Mouse (Mus musculus) left cerebral cortex, postnatal 36 days (tissue): ENCODE results near the gene Pabpn1l. TPM values are rescaled to one million over a fixed set of nuclear protein-coding genes. Genes with fewer than 3 reads are reported as not detected.
"Not testable (repeated sequence)": the region's sequence is repeated elsewhere in the genome, so short reads cannot be mapped to it uniquely, and the experiment has no call there.

Experiments used
- DNase-seq, 2 experiments: peaks; one replicate each; pipeline ENCODE4 v3.0.0; 2021 to 2022; ENCODE audit warnings: low spot score in 2 of 2, mixed read lengths in 1 of 2
- intact Hi-C: fragments of 180-260 bp; cut with DNase I; formaldehyde crosslinking; loops from one replicate; pipeline ENCODE4 v1.15.1; 2025
- total RNA-seq, 2 experiments: library from RNA; stranded (reverse); gene quantifications; 2 replicates each; pipeline ENCODE4 v1.2.3; 2021

Pabpn1l gene
- total RNA-seq, 2 experiments from 2014 or later = not detected

DNA sequence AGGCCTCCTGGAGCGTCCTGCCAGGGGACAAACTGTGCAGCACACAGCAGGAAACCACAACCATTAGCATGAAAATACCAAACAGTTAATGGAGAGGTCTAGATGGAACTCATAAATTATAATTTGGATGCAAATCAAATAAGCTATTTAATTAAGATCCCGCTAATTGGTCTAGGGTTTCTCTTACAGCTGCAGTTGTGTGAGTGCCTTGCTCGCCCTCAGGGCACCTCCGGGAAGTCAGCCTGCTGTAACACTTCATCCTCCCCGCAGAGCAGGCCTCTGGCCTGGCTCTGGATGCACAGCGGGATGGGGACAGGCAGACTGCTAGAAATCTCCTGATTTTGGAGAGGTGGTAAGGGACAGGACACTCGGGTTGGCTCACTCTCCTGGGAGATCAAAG, 36.4 kb downstream of the Pabpn1l start:
- intact Hi-C loops = no loop called here

DNA sequence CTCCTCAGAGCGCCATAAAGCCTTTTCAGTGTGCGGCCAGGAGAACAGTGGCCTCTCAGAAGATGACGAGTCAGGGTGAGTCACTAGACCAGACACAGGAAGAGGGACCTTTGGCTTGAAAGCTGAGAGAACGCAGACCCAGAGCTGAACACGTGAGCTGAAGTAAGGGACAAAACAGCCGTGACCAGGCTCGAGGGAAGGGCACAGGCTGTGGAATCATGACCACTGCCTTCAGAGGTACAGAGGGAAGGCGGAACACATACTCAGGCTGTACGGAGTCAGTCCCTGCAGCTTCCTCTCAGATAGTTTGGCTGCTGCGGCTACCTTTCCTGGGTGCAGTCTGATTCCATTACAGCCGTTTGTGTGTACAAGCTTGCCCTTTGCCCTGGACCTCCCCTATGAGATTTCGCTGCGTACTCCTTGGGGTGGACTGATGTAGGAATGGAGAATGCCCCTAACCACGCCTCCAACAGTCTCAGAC, 37.1 kb downstream of the Pabpn1l start:
- intact Hi-C loops = no loop called here
- no peak for DNase-seq

More for the DNA sequence above, 36.4 kb downstream of the Pabpn1l start:
- no peak for DNase-seq

DNA sequence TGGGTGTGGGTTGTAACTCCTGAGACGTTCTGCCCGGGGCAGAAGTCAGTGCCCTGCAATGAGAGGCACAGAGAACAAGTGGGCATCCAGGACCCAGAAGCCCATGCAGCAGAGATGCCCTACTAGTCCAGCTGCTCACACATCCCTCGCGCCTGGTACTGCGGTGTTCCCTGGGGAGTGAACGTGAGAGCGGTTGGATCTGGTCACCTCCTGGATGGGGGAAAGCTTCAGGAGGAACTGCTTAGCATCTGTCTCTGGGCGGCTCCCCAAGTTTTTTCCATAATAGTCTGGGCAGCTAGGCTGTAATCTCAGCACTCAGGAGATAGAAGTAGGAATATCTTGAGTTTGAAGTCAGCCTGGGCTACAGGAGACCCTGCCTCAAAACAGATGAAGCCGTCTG, 37.6 kb downstream of the Pabpn1l start:
- intact Hi-C loops = no loop called here
- DNase-seq = no peak

DNA sequence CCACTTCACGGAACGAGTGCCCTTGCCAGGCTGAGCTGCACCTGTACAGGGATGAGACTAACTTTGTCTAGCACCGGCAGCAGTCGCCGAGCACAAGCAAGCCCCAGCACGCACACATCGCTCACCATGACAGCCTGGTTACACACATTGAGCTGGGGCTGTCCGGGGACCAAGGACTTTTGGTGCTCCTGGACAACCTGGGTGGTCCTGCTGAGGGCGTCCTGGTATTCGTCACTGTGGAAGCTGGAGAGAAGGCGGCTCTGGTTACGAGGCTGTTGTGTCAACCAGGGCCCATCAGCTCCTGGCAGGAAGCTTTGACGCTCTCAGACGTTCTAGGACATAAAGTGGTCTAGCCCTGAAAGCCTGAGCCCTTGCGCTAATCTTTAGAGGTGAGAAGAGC, 41.6 kb downstream of the Pabpn1l start:
- intact Hi-C loops = no loop called here
- DNase-seq = no peak

DNA sequence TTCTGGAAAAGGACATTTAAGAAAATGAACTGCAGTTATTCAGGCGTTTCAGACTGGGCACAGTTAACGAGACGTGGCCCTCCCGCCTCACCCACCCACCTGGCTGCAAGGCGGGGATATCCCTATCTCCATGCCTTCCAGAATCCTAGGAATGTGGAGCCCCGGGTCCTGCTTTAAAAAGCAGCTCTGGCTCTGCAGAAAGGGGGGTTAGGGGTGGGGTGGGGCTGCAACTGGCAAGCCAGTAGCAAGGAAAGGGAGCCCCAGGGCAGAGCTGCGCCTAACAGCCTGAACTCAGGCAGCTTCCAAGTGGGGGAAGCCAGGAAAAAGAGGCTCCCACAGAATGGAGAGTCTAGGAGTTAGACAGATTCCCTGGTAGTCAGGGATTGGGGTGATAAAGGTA, 43.3 kb downstream of the Pabpn1l start:
- intact Hi-C loops = no loop called here
- DNase-seq = no peak

DNA sequence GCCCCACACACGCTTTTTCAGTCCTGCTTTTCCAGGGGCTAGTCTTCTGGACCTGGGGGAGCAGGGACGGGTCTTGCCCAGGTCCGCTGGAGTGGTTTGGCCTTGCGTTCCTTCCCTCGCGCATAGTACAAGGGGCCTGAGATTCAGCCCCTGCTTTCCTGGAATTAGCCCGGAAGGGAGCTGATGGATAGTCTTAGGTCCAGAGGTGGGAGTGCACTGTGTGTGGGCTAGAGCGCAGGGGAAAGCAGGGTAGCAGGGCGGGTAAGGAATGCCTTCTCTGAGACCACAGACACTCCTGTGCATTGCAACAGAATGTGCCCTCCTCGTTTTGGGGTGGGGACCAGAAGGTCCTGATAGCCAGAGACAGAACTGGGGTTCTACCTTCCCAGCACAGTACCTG, 45.4 kb downstream of the Pabpn1l start:
- no peak for DNase-seq
- intact Hi-C loops = no loop called here

DNA sequence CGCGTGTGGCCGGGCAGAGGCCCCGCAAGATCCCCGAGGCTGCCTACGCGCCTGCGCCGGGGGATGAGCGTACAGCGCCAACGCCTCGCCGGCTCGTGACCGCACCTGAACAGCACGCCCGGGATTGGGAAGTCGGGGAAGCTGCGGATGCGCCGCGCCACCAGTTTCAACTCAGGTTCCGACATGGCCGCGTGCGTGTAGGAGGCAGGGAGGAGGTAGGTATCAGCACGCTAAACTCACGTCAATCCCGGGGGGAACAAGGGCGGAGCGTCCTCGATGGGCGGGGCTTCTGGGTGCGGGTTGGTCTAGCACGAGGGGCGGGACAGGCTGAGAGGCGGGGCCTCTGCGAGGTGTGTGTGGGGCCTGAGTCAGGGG, 45.9 kb downstream of the Pabpn1l start, which contains the start of gene Aprt:
TSS of gene Aprt (minus strand) at position 262 of the 375 bp plus-strand sequence.
- intact Hi-C loops = no loop called here
- peak; percentile 91 for DNase-seq

DNA sequence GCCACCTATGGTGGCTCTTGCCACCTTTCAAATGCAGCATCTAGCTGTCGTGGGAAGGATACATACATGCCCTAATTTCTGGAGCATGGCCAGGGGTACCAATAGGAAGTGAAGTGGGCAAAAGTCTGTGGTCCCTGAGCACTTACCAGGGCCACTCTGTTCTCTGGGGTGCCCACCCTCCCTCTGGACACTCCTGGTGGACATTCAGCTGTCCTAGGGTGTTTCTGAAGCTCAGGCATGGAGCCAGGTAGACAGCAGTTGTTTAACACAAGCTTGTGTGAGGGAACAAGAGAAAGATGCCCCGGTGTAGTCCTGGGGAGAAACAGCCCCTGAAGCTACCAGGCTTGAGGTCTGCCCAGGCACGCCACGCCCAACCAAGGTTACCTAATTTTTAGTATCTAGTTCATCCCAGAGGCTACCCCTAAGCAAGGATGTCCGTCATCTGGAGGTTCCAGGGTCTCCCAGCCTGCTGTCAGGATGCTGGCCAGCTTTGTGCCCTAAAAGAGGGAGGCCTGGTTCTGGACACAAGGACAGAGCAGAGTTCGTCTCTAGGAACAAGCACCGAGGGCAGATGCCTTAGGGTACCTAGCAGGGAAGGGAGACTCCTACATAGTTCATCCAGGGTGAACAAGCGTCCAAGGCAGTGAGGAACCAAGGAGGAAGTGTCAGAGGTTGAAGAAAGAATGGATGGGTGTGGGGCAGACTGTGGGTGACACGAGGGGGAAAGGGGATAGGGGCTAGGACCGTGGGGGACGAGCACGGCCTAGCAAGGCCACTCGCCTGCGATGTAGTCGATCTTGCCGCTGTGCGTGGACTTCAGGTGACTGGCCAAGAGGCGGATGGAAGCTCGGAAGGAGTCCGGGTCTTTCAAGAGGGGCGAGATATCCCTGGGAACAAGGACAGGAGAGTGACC, 46.5 kb downstream of the Pabpn1l start:
- intact Hi-C loops = no loop called here
- no peak for DNase-seq

DNA sequence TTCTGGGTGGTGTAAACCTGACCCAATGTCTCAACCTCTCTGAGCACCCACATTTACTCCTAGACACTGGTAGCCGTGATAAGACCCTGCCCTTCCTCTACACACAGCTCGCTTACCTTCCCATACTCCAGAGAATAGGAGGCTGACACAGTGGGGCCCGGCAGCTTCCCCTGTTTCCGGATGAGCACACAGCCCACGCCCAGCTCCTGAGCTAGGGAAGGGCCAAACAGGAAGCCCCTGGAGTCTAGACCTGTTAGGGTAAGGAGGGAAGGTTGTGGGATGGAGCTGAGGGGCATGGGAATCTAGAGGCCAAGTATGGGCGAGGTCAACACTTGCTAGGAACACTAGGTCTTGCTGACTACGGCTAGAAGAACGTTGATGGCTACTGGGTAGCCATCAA, 47.3 kb downstream of the Pabpn1l start:
- DNase-seq = no peak
- intact Hi-C loops = no loop called here

DNA sequence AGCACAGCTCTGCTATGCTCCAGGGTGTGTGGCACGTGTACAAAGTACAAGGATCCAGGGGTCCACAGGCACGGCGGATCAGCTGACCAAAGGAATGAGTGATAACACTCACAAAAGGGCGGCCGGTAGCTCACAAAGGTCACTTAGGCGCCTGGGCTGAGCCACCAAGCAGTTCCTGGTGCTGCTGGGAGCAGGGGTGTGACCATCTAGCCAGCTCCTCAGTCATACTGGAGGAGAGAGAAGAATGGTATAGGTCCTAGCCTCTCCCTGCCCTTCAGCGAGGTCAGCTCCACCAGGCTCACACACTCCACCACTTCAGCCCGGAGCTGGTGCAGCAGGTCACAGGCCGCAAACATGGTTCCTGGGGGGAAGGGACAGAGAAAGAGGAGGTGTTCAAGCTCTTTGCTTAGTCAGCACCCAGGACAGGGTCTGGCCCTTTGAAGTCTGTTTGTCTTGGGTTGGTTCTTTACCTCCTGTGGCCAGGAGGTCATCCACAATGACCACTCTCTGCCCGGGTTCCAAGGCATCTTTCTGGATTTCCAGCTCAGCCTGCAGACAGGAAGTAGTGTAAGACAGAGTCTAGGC, 47.8 kb downstream of the Pabpn1l start:
- DNase-seq = no peak
- intact Hi-C loops = no loop called here

DNA sequence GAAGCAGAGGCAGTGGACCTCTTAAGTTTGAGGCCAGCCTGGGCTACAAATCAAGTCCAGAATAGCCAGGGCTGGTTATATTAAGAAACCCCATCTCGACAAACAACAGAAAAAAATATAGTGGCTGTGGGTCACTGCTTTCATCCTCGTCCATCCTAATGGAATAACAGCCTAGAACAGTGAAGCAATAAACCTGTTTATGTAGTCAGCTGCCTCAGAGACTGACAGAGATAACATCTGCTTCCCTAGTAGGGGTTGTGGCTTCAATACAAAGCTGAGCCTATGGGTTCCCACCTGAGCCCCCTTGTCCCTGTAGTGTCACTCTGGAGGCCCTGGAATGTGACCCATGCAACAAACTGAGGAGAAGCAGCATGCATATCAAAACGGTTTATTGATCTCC, 48.3 kb downstream of the Pabpn1l start:
- DNase-seq = no peak
- intact Hi-C loops = no loop called here

DNA sequence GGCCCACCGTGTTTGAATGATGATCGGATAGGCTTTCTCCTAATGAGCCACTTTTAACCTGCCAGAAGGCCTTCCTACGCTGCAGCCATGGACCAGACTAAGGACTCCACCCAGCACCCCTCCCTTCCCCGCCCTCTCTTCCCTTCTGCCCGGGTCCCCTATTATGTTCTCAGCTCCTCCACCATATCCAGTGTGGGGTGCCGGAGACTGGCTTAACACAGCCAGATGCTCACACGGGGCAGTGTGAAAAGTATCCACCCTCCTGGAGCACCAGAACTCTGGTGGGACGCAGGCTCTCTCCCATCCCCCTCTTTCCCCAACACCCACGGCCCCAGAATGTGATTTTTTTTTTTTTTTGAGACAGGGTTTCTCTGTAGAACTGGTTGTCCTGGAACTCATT, 49.0 kb downstream of the Pabpn1l start:
- DNase-seq = no peak
- intact Hi-C loops = no loop called here

DNA sequence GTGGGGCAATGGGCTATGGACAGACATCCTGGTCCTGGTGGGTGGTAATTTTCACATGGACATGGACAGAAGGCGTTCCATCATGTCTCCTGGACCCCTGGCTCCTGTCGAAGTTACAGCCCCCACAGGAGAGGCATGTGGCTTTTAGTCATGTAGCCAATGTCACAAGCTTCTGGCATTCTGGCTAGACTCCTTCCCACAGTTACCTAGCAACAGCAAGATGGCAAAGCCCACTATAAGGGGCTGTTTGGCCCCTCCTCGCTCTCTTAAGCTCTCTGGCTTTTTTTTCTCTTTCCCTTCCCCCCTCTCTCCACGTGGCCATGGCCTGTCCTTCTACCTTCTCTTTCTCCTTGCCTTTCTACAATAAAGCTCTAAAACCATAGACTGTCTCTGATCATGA, 49.4 kb downstream of the Pabpn1l start:
- DNase-seq, intact Hi-C loops: not testable (repeated sequence)

DNA sequence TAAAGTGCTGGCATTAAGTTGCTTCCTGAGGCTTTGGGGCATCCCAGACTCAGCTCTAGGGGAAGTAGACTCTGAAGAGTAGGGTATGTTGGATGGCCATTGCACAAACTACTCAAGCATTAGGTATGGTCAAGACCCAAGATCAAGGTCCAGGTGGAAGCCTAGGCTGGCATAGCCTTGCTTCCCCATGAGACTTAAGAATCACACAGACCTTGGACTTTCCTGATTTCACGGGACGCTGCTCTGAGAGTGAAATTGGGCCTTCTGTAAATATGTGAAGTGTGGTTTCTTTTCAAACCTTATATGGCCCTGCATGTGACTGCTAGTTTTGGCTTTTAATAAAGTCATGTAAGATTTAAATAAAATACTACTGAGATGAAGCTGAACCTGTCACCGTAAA, 49.8 kb downstream of the Pabpn1l start:
- no peak for DNase-seq
- intact Hi-C loops = no loop called here

DNA sequence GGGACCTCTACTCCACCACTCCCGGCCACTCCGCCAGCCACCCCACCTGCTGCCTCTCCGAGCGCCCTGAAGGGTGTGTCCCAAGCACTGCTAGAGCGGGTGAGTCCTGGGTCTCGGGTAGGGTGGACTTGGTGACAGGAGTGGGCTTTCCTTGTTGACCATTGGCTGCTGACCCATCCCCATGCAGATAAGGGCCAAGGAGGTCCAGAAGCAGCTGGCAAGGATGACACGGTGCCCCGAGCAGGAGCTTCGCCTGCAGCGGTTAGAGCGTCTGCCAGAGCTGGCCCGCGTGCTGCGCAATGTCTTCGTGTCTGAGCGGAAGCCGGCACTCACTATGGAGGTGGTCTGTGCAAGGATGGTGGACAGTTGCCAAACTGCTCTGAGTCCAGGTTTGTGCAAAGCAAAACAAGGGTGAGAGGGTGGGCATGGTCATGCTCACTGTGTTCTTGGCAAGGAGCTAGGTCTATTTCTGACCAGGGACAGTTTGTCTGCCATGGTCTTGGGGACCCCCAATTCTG, 50.7 kb downstream of the Pabpn1l start:
- intact Hi-C loops = no loop called here
- no peak for DNase-seq

DNA sequence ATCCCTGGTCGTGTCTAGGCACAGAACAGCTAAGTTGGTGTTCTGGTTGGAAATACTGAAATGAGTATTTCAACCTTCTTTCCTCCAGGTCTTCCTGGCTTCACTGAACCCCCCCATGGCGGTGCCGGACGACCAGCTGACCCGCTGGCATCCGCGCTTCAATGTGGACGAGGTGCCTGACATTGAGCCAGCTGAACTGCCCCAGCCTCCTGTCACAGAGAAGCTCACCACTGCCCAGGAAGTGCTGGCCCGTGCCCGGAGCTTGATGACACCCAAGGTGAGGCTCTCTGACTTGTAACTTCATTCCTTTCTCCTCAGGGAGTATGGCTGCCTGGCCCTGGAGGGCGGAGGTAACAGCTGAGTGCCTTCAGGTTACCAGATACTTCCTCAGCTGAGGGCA, 51.4 kb downstream of the Pabpn1l start:
- DNase-seq = no peak
- intact Hi-C loops = no loop called here

DNA sequence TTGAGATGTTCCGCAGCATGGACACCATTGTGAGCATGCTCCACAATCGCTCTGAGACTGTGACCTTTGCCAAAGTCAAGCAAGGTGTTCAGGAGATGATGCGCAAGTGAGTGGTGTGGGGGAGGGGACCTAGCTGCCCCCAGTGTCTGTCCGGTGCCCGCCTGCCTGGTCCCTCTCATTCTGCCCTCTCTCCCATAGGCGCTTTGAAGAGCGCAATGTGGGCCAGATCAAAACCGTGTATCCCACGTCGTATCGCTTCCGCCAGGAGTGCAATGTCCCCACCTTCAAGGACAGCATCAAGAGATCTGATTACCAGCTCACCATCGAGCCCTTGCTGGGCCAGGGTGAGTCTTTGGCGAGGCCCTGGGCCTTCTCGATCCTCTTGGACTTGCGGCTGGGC, 52.5 kb downstream of the Pabpn1l start:
- intact Hi-C loops = no loop called here
- no peak for DNase-seq
